Mouse (Mus musculus) WW6 (cell line): ENCODE measurements around the gene Slc25a31.
A peak's percentile ranks its signal among the peaks of the same experiment; 100 is the strongest.

Experiments
- DNase-seq: peaks from one replicate; pipeline ENCODE4 v3.0.0-alpha.2; 2013; ENCODE audit warnings: low read depth, low spot score

Slc25a31 gene

GRCm38 (mm10) chr3:40719022-40719421 lies 10.4 kb downstream of the Slc25a31 start:
- no peak for DNase-seq

DNA sequence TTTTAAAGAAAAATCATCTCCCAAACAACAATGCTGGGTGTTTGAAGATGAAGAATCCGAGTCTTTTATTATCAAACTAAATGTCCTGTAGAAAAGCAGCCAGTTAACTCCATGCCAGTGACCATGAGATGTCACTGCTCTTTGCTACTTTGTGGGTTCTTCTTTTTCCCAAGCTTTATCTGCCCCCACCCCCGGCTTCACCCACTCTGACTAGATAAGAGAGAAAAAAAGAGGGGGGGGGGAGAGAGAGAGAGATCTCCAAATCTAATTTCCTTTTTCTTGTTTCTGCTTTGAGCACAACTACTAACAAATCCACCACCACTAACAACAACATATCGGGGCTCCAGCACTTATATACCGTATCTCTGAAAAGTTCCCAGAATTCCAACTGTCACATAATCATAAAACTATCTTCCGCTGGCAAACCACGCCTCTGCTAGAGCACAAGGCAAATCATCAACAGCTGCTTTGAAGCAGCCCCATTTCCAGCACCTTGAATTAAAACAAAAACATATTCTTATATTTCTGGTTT lies 29.8 kb downstream of the Slc25a31 start:
- no peak for DNase-seq

- no peak for DNase-seq
Measured at GRCm38 (mm10) chr3:40744024-40744835, 35.6 kb downstream of the Slc25a31 start, which contains the start of gene Hspa4l. Hspa4l (plus strand) TSS chr3:40744495.

- DNase-seq = peak; percentile 57
Measured at GRCm38 (mm10) chr3:40744836-40745660, 36.4 kb downstream of the Slc25a31 start.

GRCm38 (mm10) chr3:40745661-40746547 lies 37.2 kb downstream of the Slc25a31 start:
- DNase-seq = no peak

GRCm38 (mm10) chr3:40760746-40761145 lies 52.1 kb downstream of the Slc25a31 start:
- DNase-seq = no peak

GRCm38 (mm10) chr3:40761312-40761711 lies 52.7 kb downstream of the Slc25a31 start:
- DNase-seq = no peak
